Mouse (Mus musculus) E14TG2a.4 (cell line): ENCODE measurements around the gene St3gal3.

Experiments used
- H3K27me3 ChIP-seq: 2 replicates; pipeline ENCODE4 v1.6.1; 2014; ENCODE audit warnings: low read length, control low read depth; ENCODE audit not compliant: insufficient read depth
- H3K36me3 ChIP-seq: 2 replicates; pipeline ENCODE4 v1.6.1; 2014; ENCODE audit warnings: low read length, control low read depth; ENCODE audit not compliant: insufficient read depth
- H3K4me1 ChIP-seq: replicated peaks from 2 replicates; pipeline ENCODE4 v1.6.1; 2014; ENCODE audit warnings: low read depth, low read length, control low read depth
- H3K4me3 ChIP-seq: replicated peaks from 2 replicates; pipeline ENCODE4 v1.5.1; 2014; ENCODE audit warnings: mild to moderate bottlenecking, low read length
- H3K9me3 ChIP-seq: 2 replicates; pipeline ENCODE4 v1.6.1; 2014; ENCODE audit warnings: low read length, control low read depth
- CTCF ChIP-seq: conservative IDR thresholded peaks from 2 replicates; pipeline ENCODE4 v1.5.1; 2014; ENCODE audit warnings: low read length
- NANOG ChIP-seq: IDR thresholded peaks from 2 replicates; pipeline ENCODE4 v1.6.1; 2014; ENCODE audit warnings: borderline replicate concordance, low read length, mixed read lengths
- POU5F1 ChIP-seq: IDR thresholded peaks from 2 replicates; pipeline ENCODE4 v1.6.1; 2014; ENCODE audit warnings: low read length, borderline replicate concordance

The St3gal3 gene

GRCm38 (mm10) chr4:118123030-118123704, 11.5 kb downstream of the St3gal3 start:
- peaks cover 20% of the 10 kb centered on the region for H3K4me1 ChIP-seq
- no peak overlapping the region for H3K4me3 ChIP-seq
- H3K9me3 ChIP-seq, result no peaks in the 10 kb centered on the region
- no peak for TF ChIP-seq CTCF
- no peak for TF ChIP-seq POU5F1
- no peak for TF ChIP-seq NANOG
- H3K36me3 ChIP-seq, result peaks cover 6% of the 10 kb centered on the region
- H3K27me3 ChIP-seq, result no peaks in the 10 kb centered on the region

DNA sequence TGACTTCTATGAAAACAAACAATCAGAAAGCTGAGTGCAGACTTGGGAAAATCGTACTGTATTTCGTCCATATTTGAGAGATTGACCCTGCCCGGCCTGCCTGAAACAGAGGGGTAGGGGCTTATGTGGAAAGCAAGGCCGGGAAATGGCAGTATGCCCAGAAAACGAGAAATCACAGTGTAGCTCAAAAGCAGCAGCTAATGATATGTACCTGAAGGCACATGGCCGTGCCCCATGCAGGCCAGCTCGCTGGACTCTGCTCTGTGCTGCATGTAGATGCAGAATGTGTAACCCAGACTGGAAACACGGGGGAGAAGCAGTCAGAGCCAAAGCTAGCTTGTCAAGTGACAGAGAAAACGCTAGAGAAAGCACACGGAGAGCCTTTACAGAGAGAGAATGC, 12.6 kb downstream of the St3gal3 start:
- Histone ChIP-seq H3K27me3 (no peaks in the 10 kb centered on the region), H3K36me3 (peaks cover 6% of the 10 kb centered on the region), H3K4me1 (peaks cover 29% of the 10 kb centered on the region), H3K9me3 (no peaks in the 10 kb centered on the region), H3K4me3 (no peak overlapping the region)
- TF ChIP-seq CTCF, result no peak
- no peak for TF ChIP-seq NANOG
- no peak for TF ChIP-seq POU5F1

- Histone ChIP-seq H3K4me3 (no peak overlapping the region), H3K27me3 (no peaks in the 10 kb centered on the region), H3K9me3 (no peaks in the 10 kb centered on the region), H3K4me1 (peaks cover 21% of the 10 kb centered on the region), H3K36me3 (peaks cover 10% of the 10 kb centered on the region)
- no peak for TF ChIP-seq POU5F1
- no peak for TF ChIP-seq NANOG
- TF ChIP-seq CTCF, result no peak
Observed at GRCm38 (mm10) chr4:118117565-118117964, 17.1 kb downstream of the St3gal3 start.

DNA sequence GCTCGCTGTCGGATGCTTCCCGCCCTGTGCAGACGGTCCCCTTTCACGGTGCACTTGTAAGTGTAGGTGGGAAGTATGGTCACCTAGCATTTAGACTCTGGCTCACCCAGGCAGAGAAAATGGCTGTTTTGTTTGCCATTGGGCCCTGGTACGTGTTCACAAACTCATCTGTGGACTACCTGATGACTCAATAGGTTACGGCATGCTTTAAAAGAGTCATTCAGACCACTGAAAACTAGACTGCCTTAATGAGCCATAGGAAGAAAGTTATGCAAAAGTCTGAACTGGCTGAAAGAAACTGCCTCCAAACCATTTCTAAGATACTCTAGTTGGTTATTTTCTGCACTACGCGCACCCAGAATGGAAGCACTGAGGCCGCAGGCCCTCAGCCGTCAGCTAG, 18.6 kb downstream of the St3gal3 start:
- no peak for TF ChIP-seq CTCF
- TF ChIP-seq NANOG, result no peak
- no peak for TF ChIP-seq POU5F1
- peaks cover 8% of the 10 kb centered on the region for H3K36me3 ChIP-seq
- H3K9me3 ChIP-seq, result no peaks in the 10 kb centered on the region
- no peak overlapping the region for H3K4me3 ChIP-seq
- peaks cover 20% of the 10 kb centered on the region for H3K4me1 ChIP-seq
- no peaks in the 10 kb centered on the region for H3K27me3 ChIP-seq

DNA sequence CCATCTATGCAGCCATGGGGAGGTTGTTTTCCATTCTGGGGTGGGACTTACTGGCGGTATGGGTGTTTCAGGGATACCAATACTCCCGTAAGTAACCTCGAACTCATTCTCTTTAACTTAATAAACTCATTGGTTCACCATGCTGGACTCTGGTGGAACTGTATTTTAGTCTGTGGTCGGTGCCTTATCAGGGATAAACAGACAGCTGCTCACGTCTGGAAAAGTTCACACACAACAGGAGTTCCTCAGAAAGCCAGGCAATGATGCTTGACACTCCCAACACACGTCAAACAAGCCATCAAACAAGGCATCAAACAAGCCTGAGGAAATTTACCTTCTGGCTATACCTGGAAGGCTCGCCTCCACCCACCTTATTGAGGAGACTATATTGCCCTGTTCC, 19.6 kb downstream of the St3gal3 start:
- Histone ChIP-seq H3K4me3 (no peak overlapping the region), H3K27me3 (no peaks in the 10 kb centered on the region), H3K36me3 (peaks cover 8% of the 10 kb centered on the region), H3K4me1 (peaks cover 20% of the 10 kb centered on the region), H3K9me3 (no peaks in the 10 kb centered on the region)
- TF ChIP-seq NANOG (no peak), POU5F1 (no peak), CTCF (no peak)

- Histone ChIP-seq H3K36me3 (peaks cover 8% of the 10 kb centered on the region), H3K9me3 (no peaks in the 10 kb centered on the region), H3K27me3 (no peaks in the 10 kb centered on the region), H3K4me1 (peaks cover 26% of the 10 kb centered on the region), H3K4me3 (no peak overlapping the region)
- TF ChIP-seq POU5F1, result no peak
- no peak for TF ChIP-seq NANOG
- no peak for TF ChIP-seq CTCF
Observed at GRCm38 (mm10) chr4:118112601-118113000, 22.1 kb downstream of the St3gal3 start.

DNA sequence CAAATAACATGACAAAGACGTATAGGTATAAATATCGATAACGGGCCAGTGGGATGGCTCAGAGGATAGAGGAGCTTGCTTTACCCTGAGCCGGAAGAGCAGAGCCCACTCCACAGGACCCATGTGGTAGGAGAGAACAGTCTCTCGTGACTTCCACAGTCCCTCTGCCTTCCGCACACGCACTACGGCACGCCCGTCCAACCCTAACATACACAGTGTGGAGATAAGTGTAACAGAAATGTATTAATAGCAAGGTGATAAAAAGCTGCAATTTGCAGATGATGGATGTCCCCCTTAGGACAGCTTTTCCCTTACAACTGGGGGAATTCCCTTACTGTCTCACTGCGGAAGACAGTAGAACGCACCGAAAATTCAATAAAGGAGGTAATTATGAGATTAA, 25.1 kb downstream of the St3gal3 start:
- Histone ChIP-seq H3K36me3 (peaks cover 8% of the 10 kb centered on the region; the same call in 1 of the 2 replicates), H3K9me3 (no peaks in the 10 kb centered on the region), H3K4me3 (no peak overlapping the region), H3K4me1 (peaks cover 30% of the 10 kb centered on the region), H3K27me3 (no peaks in the 10 kb centered on the region)
- TF ChIP-seq CTCF (no peak), POU5F1 (no peak), NANOG (no peak)

DNA sequence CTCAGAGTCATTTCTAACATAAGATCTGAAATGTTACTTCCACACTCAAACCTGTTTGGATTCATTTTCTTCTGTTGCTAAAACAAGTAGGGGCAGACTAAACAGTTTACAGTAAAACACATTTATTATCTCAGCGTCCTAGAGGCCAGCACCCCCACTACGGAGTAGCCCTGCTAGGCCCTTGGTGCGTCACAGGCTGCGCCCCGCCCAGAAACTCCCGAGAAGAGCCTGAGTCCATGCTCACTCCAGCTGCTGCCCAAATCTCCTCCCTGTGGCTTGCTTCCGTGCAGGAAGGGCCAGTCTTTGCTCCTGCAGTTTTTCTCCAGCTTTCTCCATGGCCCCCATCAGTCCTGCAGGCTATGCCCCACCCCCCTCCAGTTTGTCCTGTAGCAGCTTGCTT, 25.9 kb downstream of the St3gal3 start:
- peaks cover 8% of the 10 kb centered on the region; the same call in 1 of the 2 replicates for H3K36me3 ChIP-seq
- H3K4me3 ChIP-seq, result no peak overlapping the region
- H3K27me3 ChIP-seq, result no peaks in the 10 kb centered on the region
- H3K4me1 ChIP-seq, result peaks cover 30% of the 10 kb centered on the region
- H3K9me3 ChIP-seq, result no peaks in the 10 kb centered on the region
- TF ChIP-seq CTCF (no peak), NANOG (no peak), POU5F1 (no peak)

DNA sequence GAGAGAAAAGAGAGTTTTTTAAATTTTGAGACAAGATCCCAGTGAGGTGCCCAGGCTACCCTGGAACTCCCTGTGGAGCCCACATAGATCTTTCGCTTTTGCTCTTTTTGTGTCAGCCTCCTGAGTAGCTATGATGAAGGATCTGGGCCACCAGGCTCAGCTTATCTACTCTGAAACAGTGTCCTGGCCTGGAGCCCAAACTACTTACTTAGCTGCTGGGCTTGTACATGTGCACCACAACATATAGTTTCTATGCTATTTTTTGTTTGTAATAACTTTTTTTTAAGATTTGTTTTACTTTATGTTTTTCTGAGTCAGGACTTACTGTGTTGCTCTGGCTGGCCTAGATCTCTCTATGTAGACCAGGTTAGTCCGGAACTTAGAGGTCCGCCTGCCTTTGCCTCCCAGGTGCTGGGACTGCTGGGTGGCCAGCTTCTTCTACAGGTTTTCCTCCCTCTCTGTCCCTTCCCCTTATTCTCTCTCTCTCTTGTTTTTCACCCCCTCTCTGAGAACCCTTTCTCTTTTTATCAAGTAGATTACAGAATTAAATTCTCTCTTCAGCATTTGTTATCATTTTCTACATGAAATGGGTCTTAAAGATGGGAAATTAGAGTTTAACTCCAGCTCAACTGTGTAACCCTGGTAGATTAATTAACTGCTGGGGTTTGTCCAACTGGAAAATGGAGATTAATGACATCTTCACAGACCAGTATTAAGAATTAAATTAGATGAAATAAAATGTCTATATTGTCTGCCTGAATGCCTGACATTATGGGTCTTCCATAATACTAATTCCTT, 29.3 kb downstream of the St3gal3 start:
- Histone ChIP-seq H3K27me3 (no peaks in the 10 kb centered on the region), H3K4me3 (no peak overlapping the region), H3K9me3 (no peaks in the 10 kb centered on the region), H3K4me1 (peaks cover 22% of the 10 kb centered on the region), H3K36me3 (no peaks in the 10 kb centered on the region)
- TF ChIP-seq CTCF (no peak), NANOG (no peak), POU5F1 (no peak)
